Mouse (Mus musculus) kidney, adult 2 months (tissue): ENCODE results near the gene Vps26c.

Source experiments
- CTCF ChIP-seq: fragments of 200-500 bp; conservative IDR thresholded peaks from 2 replicates; pipeline ENCODE4 v1.5.1; 2011; ENCODE audit warnings: low read depth, mild to moderate bottlenecking, control low read depth, low read length, moderate library complexity, mixed read lengths; ENCODE audit not compliant: insufficient read depth, insufficient read length
- POLR2A ChIP-seq: fragments of 200-500 bp; IDR thresholded peaks from one replicate; pipeline ENCODE4 v1.6.1; 2011; ENCODE audit warnings: low read depth, low read length, control low read depth

- TF ChIP-seq POLR2A = no peak
- TF ChIP-seq CTCF = no peak
Observed at GRCm38 (mm10) chr16:94535716-94536115, 9.1 kb upstream of the Vps26c start.
